Mouse (Mus musculus) R1 (cell line): ENCODE measurements around the gene Serpine2.

Source experiments
- DNase-seq: peaks from one replicate; pipeline ENCODE4 v3.0.0-alpha.2; 2018; ENCODE audit warnings: low read depth, low spot score

The Serpine2 gene

DNA sequence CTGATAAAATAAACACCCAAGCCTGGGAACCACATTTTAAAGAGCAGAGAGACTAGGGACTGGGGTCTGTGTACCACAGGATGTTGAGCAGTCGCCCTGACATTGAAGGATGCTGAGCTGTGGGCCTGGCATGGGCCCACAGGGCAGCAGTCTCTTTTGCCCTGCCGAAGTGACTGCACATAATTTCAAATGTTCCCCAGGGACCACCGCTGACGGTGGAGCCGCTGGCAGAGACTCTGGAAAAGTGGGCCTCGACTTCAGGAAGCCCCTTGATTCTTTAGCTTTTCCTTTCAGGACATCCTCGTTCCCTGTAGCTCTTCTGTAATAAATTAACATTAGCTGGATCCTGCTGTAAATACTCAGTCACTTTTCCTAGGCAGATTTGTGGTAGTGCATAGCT lies 103.8 kb downstream of the Serpine2 start:
- DNase-seq = no peak

DNA sequence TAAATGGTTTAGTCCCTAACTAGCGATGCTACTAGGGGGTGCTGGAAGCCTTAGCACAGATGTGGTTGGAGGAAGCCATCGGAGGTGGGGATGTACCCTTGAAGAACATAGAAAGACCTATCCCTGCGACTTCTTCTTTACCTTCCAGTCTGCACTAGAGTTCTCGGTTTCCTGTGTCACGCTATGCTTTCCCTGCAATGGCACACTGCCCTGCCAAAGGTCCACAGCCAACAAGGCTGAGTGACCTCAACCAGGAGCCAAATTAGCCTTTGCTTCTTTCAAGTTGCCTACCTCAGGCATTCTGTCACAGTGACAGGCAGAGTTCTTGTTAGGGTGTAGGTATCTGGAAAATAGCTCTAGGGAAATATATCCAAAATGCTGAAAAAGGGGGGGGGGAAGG lies 104.6 kb downstream of the Serpine2 start:
- DNase-seq = no peak

DNA sequence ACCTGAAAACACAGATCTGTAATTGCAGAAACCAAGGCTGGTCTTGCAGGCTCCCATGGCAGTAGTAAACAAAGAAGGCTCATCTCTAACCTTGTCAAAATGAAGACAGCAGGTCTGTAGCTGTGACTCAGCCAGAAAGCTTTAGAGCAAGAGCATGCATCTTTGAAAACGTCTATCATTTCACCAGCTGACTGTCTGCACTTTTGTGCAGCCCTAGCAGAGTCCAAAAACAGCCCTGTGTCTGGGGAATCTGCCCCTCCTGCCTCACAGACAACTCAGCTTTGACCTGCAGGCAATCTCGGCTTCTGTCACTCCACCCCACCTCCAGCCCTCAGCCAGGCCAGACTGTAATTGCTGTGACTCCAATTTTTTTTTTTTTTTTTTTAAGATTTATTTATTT lies 105.6 kb downstream of the Serpine2 start:
- no peak for DNase-seq

DNA sequence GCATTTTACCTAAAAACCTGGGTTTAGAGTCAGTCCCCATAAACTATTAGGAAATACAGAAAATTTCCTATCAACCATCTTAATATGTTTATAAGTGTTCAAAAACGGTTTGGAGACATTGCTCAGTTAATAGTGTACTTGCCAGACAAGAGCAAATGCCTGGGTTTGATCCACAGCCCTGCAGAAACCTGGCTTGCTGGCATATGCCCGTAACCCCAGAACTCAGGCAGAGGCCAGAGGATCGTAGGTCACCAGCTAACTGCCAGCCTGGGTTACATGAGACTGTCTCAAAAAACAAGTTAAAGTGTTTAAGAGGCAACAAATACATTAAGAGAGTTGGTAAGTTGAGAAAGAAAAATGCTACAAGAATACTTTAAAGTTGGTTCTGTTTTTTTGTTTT lies 106.0 kb downstream of the Serpine2 start:
- DNase-seq = no peak

DNA sequence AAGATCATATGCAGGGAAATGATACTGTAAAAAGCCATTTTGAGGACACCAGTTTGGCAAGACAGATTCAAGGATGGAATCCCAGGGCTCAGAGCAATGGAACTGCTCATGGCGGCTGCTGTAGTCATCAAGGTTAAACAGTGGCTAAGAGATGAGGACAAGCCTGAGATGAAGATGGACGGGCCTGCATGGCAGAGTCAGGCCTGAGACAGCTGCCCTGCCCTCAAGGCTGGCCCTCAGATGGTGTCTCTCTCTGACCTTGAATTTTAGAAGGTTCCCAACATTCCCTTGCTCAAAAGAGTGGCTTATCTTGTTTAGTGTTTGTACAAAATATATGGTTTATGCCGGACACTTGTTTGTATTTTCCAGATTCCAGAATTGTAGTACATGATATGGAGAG lies 107.5 kb downstream of the Serpine2 start:
- no peak for DNase-seq

DNA sequence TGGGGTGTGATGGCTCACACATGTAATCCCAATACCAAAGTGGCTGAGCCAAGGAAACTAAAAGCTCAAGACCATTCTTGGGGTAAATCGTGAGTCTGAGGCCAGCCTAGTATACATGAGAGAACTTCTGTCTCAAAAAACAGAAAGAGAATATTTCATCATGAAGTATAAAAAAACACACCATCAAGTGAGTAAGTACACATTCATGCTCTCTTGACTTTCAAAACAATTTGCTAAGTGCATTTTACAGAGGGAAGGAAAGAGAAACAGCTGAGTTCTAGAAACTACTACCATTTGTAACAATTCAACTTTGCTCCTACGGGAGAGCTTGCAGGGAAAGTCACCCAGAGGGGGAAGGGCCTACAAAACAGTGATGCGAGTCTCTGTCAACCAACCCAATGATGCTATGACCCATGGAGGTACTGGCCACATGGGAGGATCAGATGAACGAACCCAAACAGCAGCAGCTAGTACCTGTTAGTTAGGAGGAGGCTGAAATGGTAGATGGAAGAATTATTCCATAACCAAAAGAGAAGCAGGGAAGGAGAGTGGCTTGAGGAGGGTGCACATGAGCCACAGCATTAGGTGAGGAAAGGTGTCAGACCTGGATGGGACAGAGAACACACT lies 108.2 kb downstream of the Serpine2 start:
- no peak for DNase-seq

DNA sequence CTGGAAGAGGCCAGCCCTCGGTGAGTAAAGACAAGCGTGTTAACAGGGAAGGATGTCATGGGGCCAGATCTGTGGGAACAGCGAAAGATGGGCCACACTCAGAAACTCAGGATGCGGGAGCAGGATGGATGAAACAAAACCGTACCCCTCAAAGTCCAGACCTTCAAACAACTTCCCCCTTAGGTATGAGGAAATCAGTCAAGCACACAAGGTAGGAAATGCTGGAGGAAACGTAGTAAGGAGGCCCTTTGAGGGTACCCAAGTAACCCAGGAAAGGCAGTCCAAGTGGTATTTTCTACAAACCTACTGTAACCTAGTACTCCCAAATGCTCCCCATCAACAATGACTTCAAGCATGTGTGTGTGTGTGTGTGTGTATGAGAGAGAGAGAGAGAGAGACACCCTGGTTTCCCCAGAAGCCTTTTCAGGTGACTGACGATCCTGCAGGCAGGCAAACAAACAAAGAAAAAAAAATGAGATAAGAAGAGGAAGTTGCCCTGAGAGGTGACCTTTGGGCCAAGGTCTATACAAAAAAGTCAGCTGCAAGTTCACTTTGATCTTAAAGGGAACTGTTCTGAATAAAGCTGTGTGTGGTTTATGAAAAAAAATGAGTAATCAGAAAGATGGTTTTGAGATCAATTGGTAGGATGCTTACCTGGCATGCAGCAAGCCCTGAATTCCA lies 108.8 kb downstream of the Serpine2 start:
- DNase-seq = no peak

DNA sequence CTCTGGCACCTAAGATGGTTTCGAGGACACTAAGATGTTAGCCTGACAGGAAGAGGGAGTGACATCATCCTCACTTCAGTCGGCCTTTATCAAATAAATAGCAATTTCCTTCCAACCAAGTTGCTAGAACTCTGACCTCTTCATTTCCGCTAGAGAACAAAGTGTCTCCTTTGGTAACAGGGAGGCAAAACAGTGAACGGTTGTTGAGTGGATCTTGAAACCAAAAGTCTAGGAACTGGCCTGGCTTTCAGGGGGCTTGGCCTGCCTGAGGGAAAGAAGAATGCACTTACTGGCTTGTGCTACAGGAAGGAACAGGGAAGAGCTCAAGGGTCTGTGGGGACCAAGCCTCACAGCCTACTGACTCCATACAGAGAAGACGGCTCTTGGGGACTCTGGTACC lies 109.8 kb downstream of the Serpine2 start:
- no peak for DNase-seq

DNA sequence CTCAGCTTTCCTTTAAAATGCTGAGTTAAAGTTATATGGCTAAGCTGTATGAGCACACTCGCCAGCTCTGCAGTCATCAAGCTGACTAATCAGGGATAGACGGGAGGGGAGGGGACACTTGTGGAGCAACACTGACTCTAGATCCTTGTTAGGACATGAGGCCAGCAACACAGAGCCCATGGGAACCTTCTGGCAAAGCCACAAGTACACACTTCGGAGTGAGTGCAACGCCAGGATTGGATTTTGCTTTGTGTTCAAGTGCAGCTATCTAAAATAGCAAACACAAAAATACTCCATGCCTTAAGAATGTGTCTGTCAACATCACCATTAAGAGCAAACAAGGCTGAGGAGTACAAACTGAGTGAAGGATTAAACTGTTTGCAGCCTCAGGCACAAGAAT lies 114.9 kb downstream of the Serpine2 start:
- DNase-seq = no peak
